Mouse (Mus musculus) bone marrow macrophage, adult 2 months (primary cell): ENCODE results near the gene Gpr4.

Experiments
- CTCF ChIP-seq: IDR thresholded peaks from 2 replicates; pipeline ENCODE4 v1.5.1; 2012; ENCODE audit warnings: low read depth, mild to moderate bottlenecking, low read length, moderate library complexity
- POLR2A ChIP-seq: IDR thresholded peaks from 2 replicates; pipeline ENCODE4 v1.6.1; 2012; ENCODE audit warnings: mild to moderate bottlenecking, low read depth, low read length, borderline replicate concordance

GRCm38 (mm10) chr7:19268993-19269681 is 56.8 kb downstream of the Gpr4 start:
- TF ChIP-seq POLR2A (no peak), CTCF (no peak)
